Mouse (Mus musculus) C2C12 (cell line): ENCODE data around the gene Cab39l. TPM values are rescaled to one million over a fixed set of nuclear protein-coding genes. Genes with fewer than 3 reads are reported as not detected.

Experiments used
- H3K27me3 ChIP-seq: one replicate; pipeline ENCODE4 v1.6.1; 2011; ENCODE audit not compliant: control insufficient read depth, insufficient read depth, insufficient read length
- H3K36me3 ChIP-seq: one replicate; pipeline ENCODE4 v1.6.1; 2011; ENCODE audit not compliant: control insufficient read depth, insufficient read depth
- H3K4me3 ChIP-seq: one replicate; pipeline ENCODE4 v1.5.1; 2011; ENCODE audit warnings: mild to moderate bottlenecking, control low read depth; ENCODE audit not compliant: poor library complexity, insufficient read depth, severe bottlenecking
- H3K79me2 ChIP-seq: one replicate; pipeline ENCODE4 v1.6.1; 2011; ENCODE audit not compliant: control insufficient read depth, insufficient read depth
- H3K79me3 ChIP-seq: one replicate; pipeline ENCODE4 v1.6.1; 2011; ENCODE audit warnings: low read depth, control low read depth
- H3ac ChIP-seq: one replicate; pipeline ENCODE3; 2011; ENCODE audit warnings: low read depth; ENCODE audit not compliant: control insufficient read depth, insufficient read length
- CEBPB ChIP-seq: IDR thresholded peaks from one replicate; pipeline ENCODE4 v1.6.1; 2011; ENCODE audit warnings: low read depth, mild to moderate bottlenecking, control low read depth, moderate library complexity
- CTCF ChIP-seq: IDR thresholded peaks from one replicate; pipeline ENCODE4 v1.5.1; 2011; ENCODE audit not compliant: control insufficient read depth, insufficient read depth, insufficient read length
- FOSL1 ChIP-seq: IDR thresholded peaks from one replicate; pipeline ENCODE4 v1.8.0; 2011; ENCODE audit warnings: mild to moderate bottlenecking, low read length; ENCODE audit not compliant: poor library complexity, insufficient read depth, severe bottlenecking
- MAX ChIP-seq: IDR thresholded peaks from one replicate; pipeline ENCODE4 v1.6.1; 2011; ENCODE audit warnings: mild to moderate bottlenecking, control low read depth
- MYOD1 ChIP-seq: IDR thresholded peaks from one replicate; pipeline ENCODE4 v1.6.1; 2011; ENCODE audit warnings: low read depth; ENCODE audit not compliant: control insufficient read depth, insufficient read length
- MYOG ChIP-seq: IDR thresholded peaks from one replicate; pipeline ENCODE4 v1.6.1; 2011; ENCODE audit not compliant: control insufficient read depth, insufficient read length; ENCODE audit errors: extremely low read depth
- USF1 ChIP-seq: IDR thresholded peaks from one replicate; pipeline ENCODE4 v1.6.1; 2011; ENCODE audit warnings: low read depth, mild to moderate bottlenecking, control low read depth, moderate library complexity
- polyA plus RNA-seq: library from polyadenylated mRNA; unstranded; fragments of >200 nt; fragmentation: generic; extraction: Trizol; gene quantifications from one replicate; pipeline ENCODE4 v1.2.1, GENCODE M21; 2012; ENCODE audit warnings: missing spikeins

Gene Cab39l
- polyA plus RNA-seq, 1 experiment: 10.9 TPM

DNA sequence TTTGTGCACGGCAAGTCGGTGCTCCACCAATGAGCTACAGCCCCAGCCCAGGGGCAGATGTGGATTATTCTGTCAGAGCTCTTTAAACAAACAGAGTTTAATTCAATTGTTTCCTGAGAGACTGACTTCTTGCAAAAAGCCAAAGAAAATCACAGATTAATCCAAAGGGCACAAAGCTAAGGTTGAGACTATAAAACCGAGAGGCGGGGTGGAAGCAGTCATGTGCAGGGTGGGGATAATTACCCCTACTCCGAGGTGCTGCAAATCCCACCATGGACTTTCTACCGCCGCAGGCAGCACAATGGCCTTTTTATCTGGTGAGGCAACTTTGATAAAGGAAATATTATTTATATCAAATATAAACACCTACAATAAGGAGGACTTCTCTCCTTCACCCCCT is 176.0 kb downstream of the Cab39l start:
- no peaks in the 10 kb centered on the region for H3K79me2 ChIP-seq
- no peaks in the 10 kb centered on the region for H3K79me3 ChIP-seq
- H3ac ChIP-seq: no peak overlapping the region
- TF ChIP-seq MAX (no peak), USF1 (no peak), CTCF (no peak), FOSL1 (no peak), MYOG (no peak), CEBPB (no peak), MYOD1 (no peak)
- no peaks in the 10 kb centered on the region for H3K27me3 ChIP-seq
- no peak overlapping the region for H3K4me3 ChIP-seq
- no peaks in the 10 kb centered on the region for H3K36me3 ChIP-seq

DNA sequence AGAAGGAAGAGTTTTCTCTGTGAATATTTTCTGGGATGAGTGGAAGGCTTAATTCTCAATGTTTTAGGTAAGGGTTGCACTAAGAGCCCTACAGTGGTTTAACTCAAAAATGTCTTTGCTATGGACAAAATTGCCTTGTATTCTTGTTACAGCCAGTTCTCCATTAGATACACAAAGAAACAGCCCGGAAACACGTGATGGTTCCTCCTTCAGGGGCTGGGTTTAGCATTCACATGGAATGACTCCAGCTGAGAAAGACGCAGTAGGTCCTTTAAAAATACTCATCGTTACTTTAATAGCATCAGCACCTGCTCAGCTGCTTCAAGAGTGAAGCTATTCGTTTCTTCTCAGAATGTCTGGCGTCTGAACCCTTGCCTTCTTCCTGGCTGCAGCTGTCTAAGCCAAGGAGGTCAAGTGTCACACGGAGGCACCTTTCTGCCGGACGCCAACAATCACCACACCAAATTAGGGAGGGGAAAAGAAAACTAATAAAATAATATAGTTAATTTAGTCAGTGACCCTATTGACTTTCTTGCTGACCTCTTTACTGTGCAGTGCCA is 183.6 kb downstream of the Cab39l start:
- Histone ChIP-seq H3ac (no peak overlapping the region), H3K79me2 (no peaks in the 10 kb centered on the region), H3K27me3 (peaks cover 34% of the 10 kb centered on the region), H3K79me3 (no peaks in the 10 kb centered on the region), H3K36me3 (no peaks in the 10 kb centered on the region), H3K4me3 (no peak overlapping the region)
- TF ChIP-seq CTCF: no peak
- no peak for TF ChIP-seq MYOD1
- TF ChIP-seq MAX: no peak
- TF ChIP-seq CEBPB: no peak
- TF ChIP-seq FOSL1: no peak
- TF ChIP-seq USF1: no peak
- no peak for TF ChIP-seq MYOG

DNA sequence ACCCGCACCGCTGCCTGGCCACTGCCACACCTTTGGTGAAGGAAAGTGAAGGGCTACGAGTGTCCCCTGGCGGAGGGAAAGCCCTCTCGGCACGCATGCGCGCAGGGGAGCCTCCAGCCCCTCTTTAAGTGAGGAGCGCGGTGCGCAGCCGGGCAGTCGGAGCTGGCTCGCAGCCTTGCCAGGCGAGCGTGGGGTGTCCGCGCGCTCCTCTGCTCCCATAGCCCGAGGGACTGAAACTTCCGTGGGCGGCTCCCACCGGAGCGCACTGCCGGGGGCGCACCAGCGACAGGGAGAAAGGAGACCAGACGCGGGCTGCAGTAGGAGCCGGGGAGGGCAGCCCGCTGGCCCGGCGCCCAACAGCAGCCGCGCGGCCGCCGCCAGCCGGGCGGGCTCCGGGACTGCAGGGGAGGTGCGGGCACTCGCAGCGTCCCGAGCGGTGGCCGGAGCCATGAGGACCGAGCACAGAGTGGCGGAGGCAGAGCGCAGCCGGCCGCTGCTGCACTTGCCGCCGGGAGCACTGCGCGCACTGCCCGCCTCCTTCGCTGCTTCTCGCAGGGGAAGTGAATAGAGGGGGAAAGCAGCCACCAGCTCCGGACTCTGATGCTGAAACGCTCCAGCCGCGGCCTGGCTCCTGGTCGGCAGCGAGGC is 184.5 kb downstream of the Cab39l start, which contains the start of gene Shisa2:
TSS of gene Shisa2 (plus strand) at position 151 of the 648 bp plus-strand sequence.
- Histone ChIP-seq H3K79me2 (no peaks in the 10 kb centered on the region), H3K79me3 (no peaks in the 10 kb centered on the region), H3K27me3 (peaks cover 34% of the 10 kb centered on the region), H3K36me3 (no peaks in the 10 kb centered on the region), H3ac (no peak within 1 kb of the TSS), H3K4me3 (no peak within 1 kb of the TSS)
- TF ChIP-seq CEBPB (no peak), MAX (no peak), FOSL1 (no peak), MYOD1 (no peak), MYOG (no peak), CTCF (no peak), USF1 (no peak)

DNA sequence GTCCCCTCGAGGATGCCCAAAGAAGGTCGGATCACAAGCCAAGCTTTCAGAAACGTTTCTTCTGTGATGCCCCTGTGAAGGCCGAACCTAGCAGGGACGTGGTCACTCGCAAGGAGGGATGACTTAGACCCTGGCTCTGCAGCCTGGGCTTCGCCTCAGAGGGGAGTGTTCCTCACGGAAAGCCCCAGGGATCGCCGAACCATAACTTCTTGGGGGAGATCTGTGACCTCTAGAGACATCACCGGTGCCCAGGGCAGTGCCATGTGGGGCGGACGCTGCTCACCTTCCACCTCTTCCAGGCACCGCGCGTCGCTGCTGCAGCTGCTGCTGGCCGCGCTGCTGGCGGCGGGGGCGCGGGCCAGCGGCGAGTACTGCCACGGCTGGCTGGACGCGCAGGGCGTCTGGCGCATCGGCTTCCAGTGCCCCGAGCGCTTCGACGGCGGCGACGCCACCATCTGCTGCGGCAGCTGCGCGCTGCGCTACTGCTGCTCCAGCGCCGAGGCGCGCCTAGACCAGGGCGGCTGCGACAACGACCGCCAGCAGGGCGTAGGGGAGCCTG is 185.1 kb downstream of the Cab39l start:
- Histone ChIP-seq H3K27me3 (peaks cover 34% of the 10 kb centered on the region), H3K4me3 (no peak overlapping the region), H3K36me3 (no peaks in the 10 kb centered on the region)

DNA sequence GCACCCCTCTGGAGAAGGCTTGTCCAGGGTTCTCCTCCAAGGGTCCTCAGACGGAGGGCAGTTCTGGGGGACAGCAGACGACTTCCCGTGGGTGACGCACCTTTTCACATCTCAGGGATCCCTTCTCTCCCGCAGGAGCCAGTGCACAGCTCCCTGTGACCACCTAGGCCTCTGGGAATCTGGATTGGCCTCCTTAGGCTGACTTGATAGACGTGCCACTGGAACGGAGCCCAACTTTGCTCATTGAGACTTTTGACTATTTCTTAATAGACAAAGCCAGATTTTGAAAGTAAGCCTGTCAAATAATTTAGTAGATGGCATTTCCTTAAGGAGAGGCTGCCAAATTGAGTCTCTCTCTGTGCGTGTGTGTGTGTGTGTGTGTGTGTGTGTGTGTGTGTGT is 185.9 kb downstream of the Cab39l start:
- Histone ChIP-seq H3K79me3 (no peaks in the 10 kb centered on the region), H3ac (no peak overlapping the region), H3K4me3 (no peak overlapping the region), H3K36me3 (no peaks in the 10 kb centered on the region), H3K27me3 (peaks cover 34% of the 10 kb centered on the region), H3K79me2 (no peaks in the 10 kb centered on the region)
- TF ChIP-seq CTCF: no peak
- TF ChIP-seq FOSL1: no peak
- no peak for TF ChIP-seq MAX
- no peak for TF ChIP-seq CEBPB
- TF ChIP-seq MYOG: no peak
- TF ChIP-seq USF1: no peak

More for the DNA sequence above, 185.1 kb downstream of the Cab39l start:
- Histone ChIP-seq H3ac (no peak overlapping the region), H3K79me2 (no peaks in the 10 kb centered on the region), H3K79me3 (no peaks in the 10 kb centered on the region)
- TF ChIP-seq USF1 (no peak), MAX (no peak), FOSL1 (no peak), MYOG (no peak), CTCF (no peak), MYOD1 (no peak), CEBPB (no peak)
